ENCODE assay signal across 25 mouse cellular contexts in genomic region chr13:97384091-97384777, GRCm38 (mm10).
DNase-seq lines count a peak whose midpoint lies in the region; ATAC-seq and TF ChIP-seq lines count a peak whose summit lies in the region.
"Had no signal": no experiment of that assay in that cellular context is flagged by ENCODE, and none has a peak within 500 bp of the region (broad histone marks: within the 10 kb centered on the region; RNA-seq: fewer than 3 reads in every experiment).

No protein-coding gene starts in this region.

- TF ChIP-seq CTCF in kidney, postnatal 0 days (IDR thresholded peaks at IDR 0.05; ENCODE audit: low read depth), result no peak

- H3K9me3 ChIP-seq in heart, embryonic 10.5 days, result no peaks in the 10 kb centered on the region
- 0 out of 2 replicates have a peak, but pooled peaks cover 2% of the 10 kb centered on the region for H3K9me3 ChIP-seq in heart, embryonic 11.5 days (replicated peaks; ENCODE audit: control insufficient read depth, low read length)
- no peaks in the 10 kb centered on the region for H3K9me3 ChIP-seq in kidney, postnatal 0 days (replicated peaks; ENCODE audit: low read length)
- no peaks in the 10 kb centered on the region for H3K9me3 ChIP-seq in neural tube, embryonic 13.5 days
- H3K9me3 ChIP-seq in neural tube, embryonic 15.5 days (replicated peaks), result no peaks in the 10 kb centered on the region
- H3K9me3 ChIP-seq: forebrain, embryonic 13.5 days; heart, embryonic 13.5 days; liver, embryonic 12.5 days; midbrain, embryonic 10.5 days; neural tube, embryonic 12.5 days had no signal

- peak; percentile 55 for DNase-seq in heart, embryonic 10.5 days (ENCODE audit: low spot score)
- DNase-seq in kidney, postnatal 0 days (ENCODE audit: low spot score), result peak; percentile 41
- DNase-seq in kidney, adult 18-20 months, result no peak
- no peak for DNase-seq in urinary bladder, postnatal 14 days (ENCODE audit: low spot score)
- DNase-seq: adrenal gland, adult 2 months; adrenal gland, postnatal 36 days; cerebellum, adult 8-10 months; cerebellum, postnatal 36 days; gastrocnemius, postnatal 25 days; heart, adult 18-20 months; kidney, adult 9 months; kidney, postnatal 14 days; left cerebral cortex, postnatal 4 days; liver, postnatal 0 days had no signal

- no peak overlapping the region for H3K4me3 ChIP-seq in heart, embryonic 10.5 days
- no peak overlapping the region for H3K4me3 ChIP-seq in heart, embryonic 11.5 days (ENCODE audit: low read depth, low read length)
- H3K4me3 ChIP-seq in kidney, postnatal 0 days (replicated peaks; ENCODE audit: low read depth, low read length), result no peak overlapping the region
- H3K4me3 ChIP-seq in neural tube, embryonic 13.5 days, result no peak overlapping the region
- no peak overlapping the region for H3K4me3 ChIP-seq in neural tube, embryonic 15.5 days (replicated peaks)
- H3K4me3 ChIP-seq: forebrain, embryonic 13.5 days; heart, embryonic 13.5 days; liver, embryonic 12.5 days; midbrain, embryonic 10.5 days; neural tube, embryonic 12.5 days had no signal

- no peaks in the 10 kb centered on the region for H3K36me3 ChIP-seq in heart, embryonic 10.5 days
- H3K36me3 ChIP-seq in heart, embryonic 11.5 days (ENCODE audit: control insufficient read depth, insufficient read depth, low read length), result no peaks in the 10 kb centered on the region
- H3K36me3 ChIP-seq in kidney, postnatal 0 days (ENCODE audit: insufficient read depth, low read length), result no peaks in the 10 kb centered on the region
- no peaks in the 10 kb centered on the region for H3K36me3 ChIP-seq in neural tube, embryonic 13.5 days
- no peaks in the 10 kb centered on the region for H3K36me3 ChIP-seq in neural tube, embryonic 15.5 days
- H3K36me3 ChIP-seq: heart, embryonic 13.5 days; liver, embryonic 12.5 days; midbrain, embryonic 10.5 days; neural tube, embryonic 12.5 days had no signal

- H3K27me3 ChIP-seq in heart, embryonic 10.5 days (ENCODE audit: insufficient read depth, poor library complexity, severe bottlenecking), result peaks cover 25% of the 10 kb centered on the region
- H3K27me3 ChIP-seq in heart, embryonic 11.5 days (ENCODE audit: control insufficient read depth, insufficient read depth, low read length), result 0 out of 2 replicates have a peak, but pooled peaks cover 3% of the 10 kb centered on the region
- no peaks in the 10 kb centered on the region for H3K27me3 ChIP-seq in kidney, postnatal 0 days (ENCODE audit: insufficient read depth, low read length)
- H3K27me3 ChIP-seq in neural tube, embryonic 13.5 days, result no peaks in the 10 kb centered on the region
- no peaks in the 10 kb centered on the region for H3K27me3 ChIP-seq in neural tube, embryonic 15.5 days (replicated peaks)
- H3K27me3 ChIP-seq: forebrain, embryonic 13.5 days; neural tube, embryonic 12.5 days had no signal

- peaks cover 15% of the 10 kb centered on the region for H3K4me1 ChIP-seq in heart, embryonic 10.5 days
- H3K4me1 ChIP-seq in heart, embryonic 11.5 days (ENCODE audit: control insufficient read depth, insufficient read depth, low read length), result 0 out of 2 replicates have a peak, but pooled peaks cover 6% of the 10 kb centered on the region
- H3K4me1 ChIP-seq in kidney, postnatal 0 days (replicated peaks; ENCODE audit: insufficient read depth, low read length), result no peaks in the 10 kb centered on the region
- peaks cover 6% of the 10 kb centered on the region; the same call in 1 of the 2 replicates for H3K4me1 ChIP-seq in neural tube, embryonic 13.5 days (replicated peaks)
- H3K4me1 ChIP-seq in neural tube, embryonic 15.5 days, result no peaks in the 10 kb centered on the region
- H3K4me1 ChIP-seq: forebrain, embryonic 13.5 days; neural tube, embryonic 12.5 days had no signal

- WGBS in heart, embryonic 10.5 days, result 72% methylated on average over 16 of the region's 16 CpGs
- 74% methylated on average over 16 of the region's 16 CpGs for WGBS in heart, embryonic 11.5 days (ENCODE audit: insufficient replicate concordance)
- 53% methylated on average over 16 of the region's 16 CpGs for WGBS in kidney, postnatal 0 days
- 65% methylated on average over 16 of the region's 16 CpGs for WGBS in neural tube, embryonic 13.5 days
- WGBS in neural tube, embryonic 15.5 days, result 68% methylated on average over 16 of the region's 16 CpGs

- H3K9ac ChIP-seq in heart, embryonic 11.5 days (ENCODE audit: low read depth, low read length), result no peak overlapping the region
- H3K9ac ChIP-seq in kidney, postnatal 0 days (ENCODE audit: low read depth, low read length), result no peak overlapping the region
- no peak overlapping the region for H3K9ac ChIP-seq in neural tube, embryonic 13.5 days
- H3K9ac ChIP-seq in neural tube, embryonic 15.5 days (replicated peaks), result no peak overlapping the region
- H3K9ac ChIP-seq: forebrain, embryonic 13.5 days; heart, embryonic 13.5 days; liver, embryonic 12.5 days; liver, postnatal 0 days; neural tube, embryonic 12.5 days had no signal

- ATAC-seq in heart, embryonic 11.5 days (replicated peaks; ENCODE audit: insufficient number of reproducible peaks, low FRiP score, low TSS enrichment), result no peak
- no peak for ATAC-seq in kidney, postnatal 0 days (replicated peaks; ENCODE audit: low FRiP score, low read depth)
- ATAC-seq in neural tube, embryonic 13.5 days (ENCODE audit: low read depth), result no peak
- no peak for ATAC-seq in neural tube, embryonic 15.5 days (ENCODE audit: low FRiP score)
- ATAC-seq: activated CD4-positive, CD25-positive, alpha-beta regulatory T cell, adult 4 months; forebrain, embryonic 13.5 days; intestine, embryonic 16.5 days; liver, embryonic 12.5 days; liver, postnatal 0 days; midbrain, embryonic 16.5 days had no signal

- no peak overlapping the region for H3K27ac ChIP-seq in heart, embryonic 10.5 days
- no peak overlapping the region for H3K27ac ChIP-seq in heart, embryonic 11.5 days (ENCODE audit: low read depth, low read length)
- H3K27ac ChIP-seq in kidney, postnatal 0 days, result no peak overlapping the region
- 0 out of 2 replicates have a peak overlapping the region, but pooled peaks have one; percentile 13 for H3K27ac ChIP-seq in neural tube, embryonic 13.5 days (replicated peaks)
- no peak overlapping the region for H3K27ac ChIP-seq in neural tube, embryonic 15.5 days (replicated peaks)
- H3K27ac ChIP-seq: forebrain, embryonic 13.5 days; heart, embryonic 13.5 days; liver, embryonic 12.5 days; neural tube, embryonic 12.5 days had no signal

- H3K4me2 ChIP-seq in heart, embryonic 11.5 days, result no peak overlapping the region
- no peak overlapping the region for H3K4me2 ChIP-seq in kidney, postnatal 0 days (ENCODE audit: low read length)
- H3K4me2 ChIP-seq in neural tube, embryonic 13.5 days, result no peak overlapping the region
- no peak overlapping the region for H3K4me2 ChIP-seq in neural tube, embryonic 15.5 days
- H3K4me2 ChIP-seq: forebrain, embryonic 13.5 days; heart, embryonic 13.5 days; liver, embryonic 12.5 days; neural tube, embryonic 12.5 days had no signal

Comparison
In these comparisons a context has a peak if more than half of its experiments do, and no peak if none do; other contexts are left out.
1. DNase-seq: peak in heart, embryonic 10.5 days (single experiment) and kidney, postnatal 0 days (single experiment); none in kidney, adult 18-20 months (single experiment) and urinary bladder, postnatal 14 days (single experiment).